Mouse (Mus musculus): ENCODE results near the gene Cry2.

- TF ChIP-seq CTCF (IDR thresholded peaks at IDR 0.05; ENCODE audit: control insufficient read depth, insufficient read depth, insufficient read length) = no peak
- no peak for TF ChIP-seq USF1 (IDR thresholded peaks at IDR 0.05; ENCODE audit: low read depth)
- TF ChIP-seq MAX (IDR thresholded peaks at IDR 0.05) = no peak
- TF ChIP-seq CEBPB (IDR thresholded peaks at IDR 0.05; ENCODE audit: low read depth) = no peak
- TF ChIP-seq MYOG (IDR thresholded peaks at IDR 0.05; ENCODE audit: control insufficient read depth, extremely low read depth, insufficient read length) = no peak
- no peak for TF ChIP-seq FOSL1 (IDR thresholded peaks at IDR 0.05; ENCODE audit: insufficient read depth, low read length, poor library complexity, severe bottlenecking)
These were observed 72.0 kb downstream of the Cry2 start for GRCm38 (mm10) chr2:92361795-92362194.

All from C2C12 (cell line).